Mouse (Mus musculus): ENCODE data around the gene Sh2d1a.
A peak's percentile ranks its signal among the peaks of the same experiment; 100 is the strongest.

Gene Sh2d1a

GRCm38 (mm10) chrX:42502291-42503043, at the start of gene Sh2d1a:
TSS of gene Sh2d1a (plus strand) at chrX:42502453.
- DNase-seq (ENCODE audit: low read depth), result no peak

- no peak for DNase-seq (ENCODE audit: low read depth)
Observed at GRCm38 (mm10) chrX:42453001-42453400, 49.3 kb upstream of the Sh2d1a start.

- no peak for DNase-seq (ENCODE audit: low read depth)
Observed at GRCm38 (mm10) chrX:42454533-42454932, 47.7 kb upstream of the Sh2d1a start.

- DNase-seq (ENCODE audit: low read depth), result no peak
Observed at GRCm38 (mm10) chrX:42489446-42489845, 12.8 kb upstream of the Sh2d1a start, which contains the start of gene Tex13c2. TSS of gene Tex13c2 (plus strand) at chrX:42489691.

DNA sequence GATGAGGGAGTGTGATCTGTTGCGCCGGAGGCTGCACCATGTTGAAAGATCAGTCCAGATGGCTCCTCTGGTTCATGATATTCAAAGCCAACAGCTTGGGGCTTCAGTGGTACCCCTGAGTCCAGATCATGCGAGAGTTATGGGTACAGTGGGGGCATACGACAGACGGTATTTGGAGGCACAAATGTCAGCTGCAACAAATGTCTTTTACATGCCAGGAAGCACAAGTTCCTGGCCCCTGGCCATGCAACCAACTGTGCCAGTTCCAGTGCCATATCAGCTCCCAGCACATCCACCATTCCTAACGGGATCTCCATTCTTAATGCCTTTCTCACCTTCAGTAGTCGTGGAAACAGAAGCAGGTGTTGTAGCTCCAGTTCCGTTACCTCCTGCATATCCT, 11.9 kb upstream of the Sh2d1a start:
- no peak for DNase-seq (ENCODE audit: low read depth)

- no peak for DNase-seq (ENCODE audit: low read depth)
Observed at GRCm38 (mm10) chrX:42500538-42500937, 1.7 kb upstream of the Sh2d1a start.

- DNase-seq (ENCODE audit: low read depth), result no peak
Observed at GRCm38 (mm10) chrX:42511105-42511504, 8.9 kb downstream of the Sh2d1a start.

- DNase-seq (ENCODE audit: low read depth), result no peak
Observed at GRCm38 (mm10) chrX:42512567-42512966, 10.3 kb downstream of the Sh2d1a start.

GRCm38 (mm10) chrX:42522868-42523267, 20.6 kb downstream of the Sh2d1a start:
- no peak for DNase-seq (ENCODE audit: low read depth)

DNA sequence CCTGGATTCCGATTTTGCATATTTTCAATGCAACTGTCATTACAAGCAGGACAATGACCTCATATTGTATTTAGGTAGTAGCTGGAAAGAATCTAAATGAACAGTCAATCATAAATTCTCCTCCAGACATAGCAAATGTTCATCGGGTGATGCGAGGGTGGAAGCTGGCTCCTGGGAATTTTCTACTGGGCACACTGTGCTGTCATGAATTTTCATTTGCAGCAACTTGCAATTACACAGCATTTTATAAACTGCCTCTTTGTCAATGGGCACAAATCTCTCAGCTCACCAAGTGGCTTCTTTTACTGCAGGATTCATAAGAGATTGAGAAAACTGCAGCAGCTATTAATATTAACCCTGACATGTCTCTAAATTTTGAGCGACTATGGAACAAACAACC, 28.4 kb downstream of the Sh2d1a start:
- no peak for DNase-seq (ENCODE audit: low read depth)

- DNase-seq (ENCODE audit: low read depth), result no peak
Observed at GRCm38 (mm10) chrX:42540030-42540755, 37.9 kb downstream of the Sh2d1a start.

DNA sequence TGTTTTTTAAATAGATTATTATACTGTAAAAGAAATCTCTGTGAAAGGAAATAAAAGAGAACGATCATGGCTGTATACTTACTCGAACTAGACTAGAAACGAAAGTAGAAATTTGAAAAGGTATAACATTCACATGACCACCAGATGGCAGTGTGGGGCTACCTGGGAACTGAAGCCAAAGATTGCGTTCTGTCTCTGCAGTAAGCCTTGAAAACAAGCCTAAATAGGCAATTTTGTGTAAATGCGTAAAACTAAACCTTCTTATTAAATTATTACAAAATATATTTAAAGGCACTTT, 38.5 kb downstream of the Sh2d1a start:
- peak; percentile 52 for DNase-seq (ENCODE audit: low read depth)

GRCm38 (mm10) chrX:42545076-42545475, 42.8 kb downstream of the Sh2d1a start:
- DNase-seq (ENCODE audit: low read depth), result no peak

DNA sequence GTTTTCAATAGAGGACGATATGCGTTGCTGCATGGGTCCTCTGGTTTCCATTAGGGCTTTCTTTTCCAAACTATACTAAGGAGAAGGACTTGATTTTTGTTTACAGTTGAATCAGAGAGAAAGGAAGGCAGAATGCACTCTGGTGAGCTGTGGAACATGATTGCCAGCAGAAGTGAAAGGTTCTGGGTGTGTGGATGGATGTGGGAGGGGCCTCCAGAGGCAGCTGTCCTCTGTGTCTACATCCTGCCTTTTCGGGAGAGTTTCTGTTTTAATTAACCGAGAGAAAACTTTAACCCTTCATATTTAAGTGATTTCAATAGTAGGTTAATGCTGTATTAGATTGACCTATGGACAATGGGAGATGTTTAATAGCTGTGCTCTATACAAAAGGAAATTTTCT, 46.3 kb downstream of the Sh2d1a start:
- DNase-seq (ENCODE audit: low read depth), result no peak

DNA sequence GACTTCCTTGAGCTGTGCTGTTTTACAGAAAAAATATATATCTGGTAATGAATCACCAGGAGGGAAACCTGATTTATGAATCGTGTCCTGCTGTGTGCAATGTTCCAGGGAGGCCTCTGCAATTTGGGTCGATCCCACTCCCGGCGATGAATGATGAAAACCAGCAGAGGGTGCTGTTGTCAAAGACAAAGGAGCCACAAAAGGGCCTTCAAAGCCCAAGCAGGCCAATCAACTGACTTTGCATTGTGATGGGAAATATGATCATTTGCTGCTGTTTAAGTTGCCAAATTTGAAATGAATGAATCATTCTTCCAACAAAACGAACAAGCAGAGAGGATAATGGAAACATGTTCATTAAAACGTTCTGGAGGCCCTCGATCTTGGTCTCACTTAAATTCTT, 55.0 kb downstream of the Sh2d1a start:
- DNase-seq (ENCODE audit: low read depth), result peak; percentile 13

GRCm38 (mm10) chrX:42558683-42559082, 56.4 kb downstream of the Sh2d1a start:
- DNase-seq (ENCODE audit: low read depth), result no peak

Data from c-Kit-positive CD71-negative TER-119-negative erythroid progenitor cells, embryonic 14.5 days (primary cell).